Mouse (Mus musculus) lung, embryonic 15.5 days (tissue): ENCODE measurements at regions not wholly inside any gene's neighbourhood (a gene's known extent, or its start where the extent isn't known, plus 50 kb on each side); places are given as distances from the start of the nearest gene placed in this dataset.

Experiments
- ATAC-seq: fragments of 200-750 bp; cut with Nextera tagmentation; 2 replicates; pipeline ENCODE4 v1.8.0; 2017; ENCODE audit warnings: moderate number of reproducible peaks, borderline replicate concordance; ENCODE audit not compliant: low FRiP score, low TSS enrichment; ENCODE audit errors: extremely low read depth
- H3K27ac ChIP-seq: fragments of 300-500 bp; sonication (generic); 2 replicates; pipeline ENCODE4 v1.5.1; 2015; ENCODE audit warnings: moderate library complexity, mild to moderate bottlenecking, inconsistent platforms
- H3K27me3 ChIP-seq: fragments of 300-500 bp; sonication (generic); 2 replicates; pipeline ENCODE4 v1.6.1; 2015; ENCODE audit warnings: inconsistent platforms
- H3K36me3 ChIP-seq: fragments of 300-500 bp; sonication (generic); 2 replicates; pipeline ENCODE4 v1.6.1; 2015; ENCODE audit warnings: inconsistent platforms
- H3K4me1 ChIP-seq: fragments of 300-500 bp; sonication (generic); 2 replicates; pipeline ENCODE4 v1.6.1; 2015; ENCODE audit warnings: inconsistent platforms
- H3K4me2 ChIP-seq: fragments of 300-500 bp; sonication (generic); 2 replicates; pipeline ENCODE4 v1.6.1; 2015; ENCODE audit warnings: inconsistent platforms, mild to moderate bottlenecking, moderate library complexity
- H3K4me3 ChIP-seq: fragments of 300-500 bp; sonication (generic); 2 replicates; pipeline ENCODE4 v1.5.1; 2015; ENCODE audit warnings: mild to moderate bottlenecking, inconsistent platforms
- H3K9ac ChIP-seq: fragments of 300-500 bp; sonication (generic); 2 replicates; pipeline ENCODE4 v1.6.1; 2015; ENCODE audit warnings: inconsistent platforms
- H3K9me3 ChIP-seq: fragments of 300-500 bp; sonication (generic); 2 replicates; pipeline ENCODE4 v1.6.1; 2016; ENCODE audit warnings: inconsistent platforms
- WGBS: fragments of 180-500 bp; shearing (Covaris S2); methylation state at CpG from one replicate; pipeline ENCODE4 v1.1.7; 2015; 5-methylcytosine and 5-hydroxymethylcytosine counted together

DNA sequence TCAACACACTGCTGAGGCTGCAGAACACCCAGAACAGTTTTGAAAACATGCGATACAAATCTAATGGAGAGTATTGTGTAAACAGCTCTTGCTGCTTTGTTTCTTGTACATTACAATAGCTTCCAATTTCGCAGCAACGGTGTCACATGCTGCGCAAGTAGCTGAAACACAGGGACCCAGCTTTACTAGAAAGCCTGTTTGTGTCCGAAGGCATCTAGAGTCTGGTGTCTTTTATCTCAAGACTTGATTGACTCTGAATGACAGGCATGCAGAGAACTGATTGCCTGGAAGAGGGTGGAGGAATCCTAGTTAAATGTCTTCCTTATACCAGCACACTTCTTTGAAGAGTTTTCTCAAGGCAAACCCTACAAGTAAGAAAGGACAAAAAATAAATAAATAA is 66.1 kb upstream of the Fgf10 start:
- Histone ChIP-seq H3K4me3 (no peak overlapping the region), H3K27ac (no peak overlapping the region), H3K9me3 (no peaks in the 10 kb centered on the region), H3K4me2 (no peak overlapping the region), H3K27me3 (no peaks in the 10 kb centered on the region), H3K36me3 (no peaks in the 10 kb centered on the region), H3K9ac (no peak overlapping the region), H3K4me1 (no peaks in the 10 kb centered on the region)
- 68% methylated on average over 5 of the region's 5 CpGs for WGBS
- no peak for ATAC-seq

DNA sequence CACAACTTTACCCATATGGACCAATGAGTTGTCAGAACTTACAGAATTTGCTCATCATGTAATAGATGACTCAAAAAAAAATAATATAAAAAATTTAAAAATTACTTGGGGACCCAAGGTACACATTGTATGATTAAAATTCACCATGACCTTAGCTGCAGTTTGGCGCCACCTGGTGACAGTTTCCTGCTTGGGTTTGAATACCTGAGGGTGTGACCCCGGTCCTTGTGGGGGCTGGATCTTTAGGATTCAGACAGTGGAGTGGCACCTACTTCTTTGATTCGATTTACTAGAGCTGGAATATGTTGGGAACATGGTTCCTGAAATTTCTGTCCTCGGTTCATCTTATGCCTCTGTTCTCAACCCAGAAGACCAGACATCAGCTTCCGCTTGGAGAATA is 72.7 kb upstream of the Fgf10 start:
- 65% methylated on average over 5 of the region's 5 CpGs for WGBS
- Histone ChIP-seq H3K27me3 (no peaks in the 10 kb centered on the region), H3K36me3 (no peaks in the 10 kb centered on the region), H3K4me2 (no peak overlapping the region), H3K27ac (no peak overlapping the region), H3K4me1 (no peaks in the 10 kb centered on the region), H3K4me3 (no peak overlapping the region), H3K9me3 (no peaks in the 10 kb centered on the region), H3K9ac (no peak overlapping the region)
- no peak for ATAC-seq

DNA sequence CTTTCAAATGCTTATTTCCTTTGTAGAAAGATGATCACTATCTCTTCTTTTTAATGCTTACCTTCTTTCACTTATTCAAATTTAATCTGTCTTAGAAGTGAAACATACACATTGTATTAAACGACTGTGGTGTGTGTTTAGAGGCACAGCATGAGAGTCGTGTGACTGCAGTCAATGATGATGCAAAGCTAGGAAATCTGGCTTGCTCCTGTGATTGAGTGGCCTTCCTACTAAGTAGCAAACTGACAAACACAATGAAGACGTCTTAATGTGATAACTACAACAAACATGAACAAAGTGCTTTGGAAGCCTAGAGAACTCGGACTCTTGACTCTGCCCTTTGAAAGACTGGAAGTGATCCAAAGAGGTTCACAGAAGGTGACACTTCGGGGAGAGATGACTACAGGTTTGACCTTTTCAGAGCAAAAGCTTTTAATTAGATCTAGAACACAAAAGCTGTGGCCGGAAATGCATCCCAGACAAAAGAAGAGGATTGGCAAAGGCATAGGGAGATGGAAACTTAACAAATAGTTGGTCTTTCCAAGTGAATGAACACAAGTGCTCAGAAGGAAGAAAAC is 73.3 kb upstream of the Fgf10 start:
- 38% methylated on average over 6 of the region's 6 CpGs for WGBS
- no peak for ATAC-seq

DNA sequence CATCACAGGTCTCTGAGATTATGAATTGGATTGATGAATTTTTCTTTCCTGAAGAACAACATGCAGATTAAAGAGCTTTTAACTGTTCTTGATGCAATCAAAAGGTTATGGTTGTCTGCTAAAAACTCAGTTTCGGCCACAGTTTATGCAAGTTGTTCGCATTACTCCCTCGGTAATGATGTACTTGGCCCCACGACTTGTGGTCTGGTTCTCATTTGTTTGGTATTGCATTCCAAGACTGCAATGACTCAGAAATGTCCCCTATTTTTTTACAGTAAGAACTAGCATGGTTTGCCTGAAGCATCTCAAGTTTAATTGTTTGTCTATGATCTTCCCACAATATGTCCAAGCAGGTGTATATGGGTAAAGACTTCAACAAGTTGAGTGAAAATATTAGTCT is 77.5 kb upstream of the Fgf10 start:
- Histone ChIP-seq H3K4me1 (no peaks in the 10 kb centered on the region), H3K9ac (no peak overlapping the region), H3K27me3 (no peaks in the 10 kb centered on the region), H3K9me3 (no peaks in the 10 kb centered on the region), H3K4me3 (no peak overlapping the region), H3K27ac (no peak overlapping the region), H3K4me2 (no peak overlapping the region), H3K36me3 (no peaks in the 10 kb centered on the region)
- no peak for ATAC-seq
- WGBS, result 86% methylated on average over 4 of the region's 4 CpGs

More for the DNA sequence above, 73.3 kb upstream of the Fgf10 start:
- Histone ChIP-seq H3K36me3 (no peaks in the 10 kb centered on the region), H3K9me3 (no peaks in the 10 kb centered on the region), H3K27me3 (no peaks in the 10 kb centered on the region), H3K4me2 (no peak overlapping the region), H3K27ac (no peak overlapping the region), H3K4me1 (no peaks in the 10 kb centered on the region), H3K4me3 (no peak overlapping the region), H3K9ac (no peak overlapping the region)

DNA sequence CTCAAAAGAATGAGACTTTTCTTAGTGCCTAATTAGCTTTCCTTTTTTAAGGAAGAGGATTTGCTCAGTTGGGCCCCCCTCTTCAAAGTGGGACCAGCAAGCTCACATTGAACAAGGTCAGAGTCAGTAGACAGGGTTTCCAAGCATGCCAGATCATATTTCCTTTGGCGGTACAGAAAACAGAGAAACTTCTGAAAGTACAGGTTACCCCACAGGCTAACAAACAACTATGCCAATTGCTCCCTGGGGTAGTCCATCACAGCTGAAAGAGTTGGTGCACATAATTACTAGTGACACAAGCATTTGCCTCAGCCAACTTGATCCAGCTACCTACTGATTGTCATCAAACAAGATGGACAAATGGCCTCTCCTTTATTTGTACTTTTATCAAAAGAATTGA is 97.0 kb upstream of the Fgf10 start:
- Histone ChIP-seq H3K4me1 (no peaks in the 10 kb centered on the region), H3K27me3 (no peaks in the 10 kb centered on the region), H3K9ac (no peak overlapping the region), H3K4me3 (no peak overlapping the region), H3K27ac (no peak overlapping the region), H3K9me3 (no peaks in the 10 kb centered on the region), H3K36me3 (no peaks in the 10 kb centered on the region), H3K4me2 (no peak overlapping the region)
- ATAC-seq, result no peak
- WGBS, result 80% methylated on average over 1 of the region's 1 CpGs

DNA sequence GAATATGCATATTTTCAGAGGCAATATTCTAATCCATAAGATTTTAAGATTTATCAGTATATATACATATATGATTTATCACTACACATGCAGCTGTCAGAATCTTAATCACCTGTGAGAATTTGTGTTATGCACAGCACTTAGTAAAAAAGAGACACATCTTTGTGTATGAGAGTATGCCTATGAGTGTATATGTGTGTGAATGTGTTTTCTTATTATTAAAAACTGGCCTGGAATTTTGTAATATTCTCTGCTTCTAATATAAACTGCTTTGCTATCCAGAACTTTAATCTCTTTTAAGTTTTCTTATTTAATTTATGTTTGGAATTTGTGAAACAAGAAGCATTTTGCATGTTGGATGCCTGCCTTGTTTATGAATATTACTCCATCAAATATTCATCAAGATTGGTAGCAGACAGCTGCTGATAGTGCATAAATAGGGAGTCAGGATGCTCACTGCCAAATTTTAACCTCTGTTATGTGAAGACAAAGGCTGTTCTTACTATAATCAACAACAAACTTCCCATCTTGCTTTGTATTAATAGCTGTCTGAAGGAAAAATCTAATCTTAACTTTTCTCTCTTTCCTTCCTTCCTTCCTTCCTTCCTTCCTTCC is 104.3 kb upstream of the Fgf10 start:
- Histone ChIP-seq H3K4me1 (no peaks in the 10 kb centered on the region), H3K36me3 (no peaks in the 10 kb centered on the region), H3K9ac (no peak overlapping the region), H3K27ac (no peak overlapping the region), H3K4me3 (no peak overlapping the region), H3K27me3 (no peaks in the 10 kb centered on the region), H3K4me2 (no peak overlapping the region), H3K9me3 (no peaks in the 10 kb centered on the region)
- peak; percentile 78; the same call in 1 of the 2 replicates for ATAC-seq

DNA sequence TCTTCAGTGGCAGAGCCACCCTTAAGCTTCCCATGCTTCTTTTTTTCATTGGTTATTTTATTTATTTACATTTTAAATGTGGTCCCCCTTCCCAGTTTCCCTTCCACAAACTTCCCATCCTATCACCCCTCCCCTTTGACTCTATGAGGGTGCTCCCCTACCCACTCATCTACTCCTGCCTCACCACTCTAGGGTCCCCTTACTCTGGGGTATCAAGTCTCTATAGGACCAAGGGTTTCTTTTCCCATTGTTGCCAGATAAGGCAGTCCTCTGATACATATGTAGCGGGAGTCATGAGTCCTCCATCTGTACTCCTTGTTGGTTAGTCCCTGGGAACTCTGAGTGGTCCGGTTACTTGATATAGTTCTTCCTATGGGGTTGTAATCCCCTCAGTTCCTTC is 110.6 kb upstream of the Fgf10 start:
- Histone ChIP-seq H3K36me3 (no peaks in the 10 kb centered on the region), H3K27me3 (no peaks in the 10 kb centered on the region), H3K4me3 (no peak overlapping the region), H3K27ac (no peak overlapping the region), H3K4me2 (no peak overlapping the region), H3K4me1 (no peaks in the 10 kb centered on the region), H3K9ac (no peak overlapping the region), H3K9me3 (no peaks in the 10 kb centered on the region)
- WGBS, result 93% methylated on average over 2 of the region's 2 CpGs
- ATAC-seq, result no peak

DNA sequence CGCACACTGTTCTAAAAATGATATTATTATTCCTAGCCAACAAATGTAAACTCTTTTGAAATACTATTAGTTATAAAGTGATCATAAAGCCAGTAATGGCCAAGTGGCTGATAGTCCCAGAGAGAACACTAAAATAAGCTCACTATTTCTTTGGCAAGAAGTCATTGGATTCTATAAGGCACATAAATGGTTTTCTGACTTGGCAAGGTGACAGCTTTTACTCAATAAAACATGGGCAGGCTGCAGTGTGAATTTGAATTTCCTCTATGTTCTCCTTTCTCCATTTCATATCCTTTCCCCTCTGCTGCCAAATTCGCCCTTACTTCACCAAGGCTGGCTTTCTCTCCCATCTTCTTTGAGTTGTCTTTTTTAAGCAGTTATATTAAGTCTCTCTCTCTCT is 117.6 kb upstream of the Fgf10 start:
- no peak for ATAC-seq
- Histone ChIP-seq H3K36me3 (no peaks in the 10 kb centered on the region), H3K4me1 (no peaks in the 10 kb centered on the region), H3K4me3 (no peak overlapping the region), H3K9ac (no peak overlapping the region), H3K27me3 (no peaks in the 10 kb centered on the region), H3K9me3 (no peaks in the 10 kb centered on the region), H3K27ac (no peak overlapping the region), H3K4me2 (no peak overlapping the region)
- WGBS, result 61% methylated on average over 2 of the region's 2 CpGs

DNA sequence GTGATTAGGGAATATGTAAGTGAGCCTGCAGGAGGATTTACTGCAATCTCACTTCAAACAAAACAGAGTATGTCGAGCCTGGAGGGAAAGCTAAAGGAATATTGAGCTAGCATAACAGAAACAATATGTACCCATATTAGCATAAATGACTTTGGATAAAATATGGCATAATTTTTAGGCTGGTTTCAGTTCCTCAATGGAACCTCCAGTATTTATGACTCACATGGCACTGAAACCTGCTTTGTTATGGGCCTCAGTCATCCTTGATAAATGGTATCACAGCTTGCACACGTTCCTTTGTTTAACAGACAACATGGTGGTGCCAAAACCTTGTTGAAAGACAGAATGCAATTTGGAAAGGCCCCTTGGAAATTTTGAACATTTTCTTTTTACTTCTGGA is 130.8 kb upstream of the Fgf10 start:
- H3K27ac ChIP-seq, result no peak overlapping the region
- WGBS, result 37% methylated on average over 2 of the region's 2 CpGs
- ATAC-seq, result no peak
- no peaks in the 10 kb centered on the region for H3K9me3 ChIP-seq
- no peak overlapping the region for H3K4me3 ChIP-seq
- no peaks in the 10 kb centered on the region for H3K4me1 ChIP-seq
- H3K4me2 ChIP-seq, result no peak overlapping the region
- H3K27me3 ChIP-seq, result no peaks in the 10 kb centered on the region
- no peaks in the 10 kb centered on the region for H3K36me3 ChIP-seq
- no peak overlapping the region for H3K9ac ChIP-seq

DNA sequence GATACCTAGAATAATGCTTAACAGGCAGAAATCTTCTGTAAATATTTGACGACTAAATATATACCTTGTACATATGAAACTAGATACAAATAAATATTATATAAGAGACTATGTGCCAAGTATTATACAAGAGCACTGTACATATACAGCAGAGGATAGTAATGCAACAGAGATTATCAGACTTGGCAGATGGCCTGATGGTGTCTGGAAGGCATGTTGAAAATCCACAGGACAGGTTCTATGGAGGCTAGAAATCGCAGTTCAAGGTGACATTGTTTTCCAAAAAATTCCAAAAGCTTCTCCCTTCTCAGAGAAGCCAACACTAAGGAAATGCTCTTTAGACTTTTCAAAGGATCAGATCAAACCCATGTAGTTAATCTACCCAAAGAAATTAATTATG is 126.9 kb upstream of the Mrps30 start:
- Histone ChIP-seq H3K27ac (no peak overlapping the region), H3K27me3 (no peaks in the 10 kb centered on the region), H3K4me3 (no peak overlapping the region), H3K9me3 (no peaks in the 10 kb centered on the region), H3K9ac (no peak overlapping the region), H3K36me3 (no peaks in the 10 kb centered on the region), H3K4me1 (no peaks in the 10 kb centered on the region), H3K4me2 (no peak overlapping the region)
- ATAC-seq, result no peak
- WGBS, result 81% methylated on average over 2 of the region's 2 CpGs

DNA sequence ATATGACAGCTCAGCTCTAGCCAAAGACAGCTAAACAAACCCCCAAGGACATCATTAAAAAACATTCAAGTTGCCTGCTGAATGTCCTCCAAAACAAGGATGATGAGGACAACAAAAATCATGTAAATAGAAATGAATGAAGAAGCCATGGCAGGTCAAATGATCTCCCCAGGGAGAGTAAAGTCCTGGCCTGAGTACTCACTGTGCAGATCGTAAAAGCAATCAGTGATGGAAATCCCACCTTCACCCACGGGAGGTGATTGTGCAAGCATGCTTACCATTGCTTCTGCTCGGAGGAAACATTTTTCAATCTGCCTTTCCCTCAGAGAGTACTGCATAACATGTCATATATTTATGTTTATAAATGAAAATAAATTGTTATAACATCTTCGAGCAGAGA is 119.1 kb upstream of the Mrps30 start:
- no peaks in the 10 kb centered on the region for H3K4me1 ChIP-seq
- no peaks in the 10 kb centered on the region for H3K36me3 ChIP-seq
- no peak for ATAC-seq
- H3K27ac ChIP-seq, result no peak overlapping the region
- no peak overlapping the region for H3K4me2 ChIP-seq
- no peaks in the 10 kb centered on the region for H3K27me3 ChIP-seq
- 53% methylated on average over 4 of the region's 4 CpGs for WGBS
- no peak overlapping the region for H3K9ac ChIP-seq
- H3K9me3 ChIP-seq, result no peaks in the 10 kb centered on the region
- H3K4me3 ChIP-seq, result no peak overlapping the region

DNA sequence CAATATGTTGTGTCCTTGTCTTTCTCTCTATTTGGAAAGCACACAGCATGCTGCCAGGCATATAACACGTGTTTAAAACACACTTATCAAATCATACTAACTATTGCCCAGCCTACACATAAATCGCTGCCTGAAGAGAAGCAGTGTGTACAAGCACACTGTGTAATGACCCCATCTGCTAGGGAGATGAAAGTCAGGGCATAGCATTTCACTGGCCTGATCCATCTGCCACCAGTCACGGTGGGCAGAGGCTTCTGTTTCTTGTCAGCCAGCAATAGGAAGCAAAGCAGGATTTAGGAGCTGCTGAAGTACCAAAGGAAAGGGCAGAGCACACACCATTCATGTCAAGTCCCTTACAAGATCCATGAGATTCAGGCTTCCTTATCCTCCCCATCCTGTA is 103.6 kb upstream of the Mrps30 start:
- Histone ChIP-seq H3K27me3 (no peaks in the 10 kb centered on the region), H3K27ac (no peak overlapping the region), H3K4me3 (no peak overlapping the region), H3K9ac (no peak overlapping the region), H3K9me3 (no peaks in the 10 kb centered on the region), H3K36me3 (no peaks in the 10 kb centered on the region), H3K4me1 (no peaks in the 10 kb centered on the region), H3K4me2 (no peak overlapping the region)
- no peak for ATAC-seq
- WGBS, result 22% methylated on average over 3 of the region's 3 CpGs

DNA sequence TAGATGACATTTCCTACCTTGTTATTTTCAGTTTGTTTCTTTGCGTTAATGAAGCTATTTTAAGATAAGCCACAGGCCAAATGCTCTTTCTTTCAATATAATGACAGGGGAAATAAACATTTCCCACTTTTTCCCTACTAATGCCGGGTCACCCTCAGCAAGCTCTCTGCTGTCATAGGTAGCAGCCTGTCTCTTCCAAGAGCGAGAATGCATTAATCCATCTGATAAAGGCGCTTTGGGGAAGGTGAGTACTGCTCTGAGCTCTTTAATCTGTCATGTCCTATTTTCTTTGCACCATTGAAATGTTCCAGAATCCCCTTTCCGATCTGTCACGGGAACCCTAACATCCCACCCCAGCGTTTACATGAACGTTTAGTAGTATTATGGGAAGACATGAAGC is 96.0 kb upstream of the Mrps30 start:
- ATAC-seq, result no peak
- Histone ChIP-seq H3K9ac (no peak overlapping the region), H3K27me3 (no peaks in the 10 kb centered on the region), H3K27ac (no peak overlapping the region), H3K4me1 (no peaks in the 10 kb centered on the region), H3K9me3 (no peaks in the 10 kb centered on the region), H3K4me2 (no peak overlapping the region), H3K36me3 (no peaks in the 10 kb centered on the region), H3K4me3 (no peak overlapping the region)
- 37% methylated on average over 8 of the region's 8 CpGs for WGBS
